Mouse (Mus musculus): ENCODE measurements around the gene Tbc1d1. TPM values are rescaled to one million over a fixed set of nuclear protein-coding genes. Genes with fewer than 3 reads are reported as not detected.

The Tbc1d1 gene
- polyA plus RNA-seq, 1 experiment: 2.8 TPM

DNA sequence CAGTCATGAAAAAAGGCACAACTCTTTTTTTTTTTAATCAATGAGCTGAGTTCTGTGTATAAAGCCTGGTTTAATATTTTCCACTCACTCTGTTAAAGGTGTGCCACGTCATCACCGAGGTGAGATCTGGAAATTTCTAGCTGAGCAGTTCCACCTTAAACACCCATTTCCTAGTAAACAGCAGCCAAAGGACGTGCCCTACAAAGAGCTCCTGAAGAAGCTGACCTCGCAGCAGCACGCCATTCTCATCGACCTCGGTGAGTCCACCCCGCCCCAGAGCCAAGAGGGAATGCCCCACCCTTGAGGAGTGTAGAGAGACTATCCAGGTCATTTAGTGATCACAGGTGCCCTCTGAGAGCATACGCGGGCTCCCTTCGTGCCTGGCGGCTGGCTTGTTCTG lies 168.2 kb downstream of the Tbc1d1 start:
- TF ChIP-seq GATA1 (IDR thresholded peaks at IDR 0.05; ENCODE audit: low read length): no peak

DNA sequence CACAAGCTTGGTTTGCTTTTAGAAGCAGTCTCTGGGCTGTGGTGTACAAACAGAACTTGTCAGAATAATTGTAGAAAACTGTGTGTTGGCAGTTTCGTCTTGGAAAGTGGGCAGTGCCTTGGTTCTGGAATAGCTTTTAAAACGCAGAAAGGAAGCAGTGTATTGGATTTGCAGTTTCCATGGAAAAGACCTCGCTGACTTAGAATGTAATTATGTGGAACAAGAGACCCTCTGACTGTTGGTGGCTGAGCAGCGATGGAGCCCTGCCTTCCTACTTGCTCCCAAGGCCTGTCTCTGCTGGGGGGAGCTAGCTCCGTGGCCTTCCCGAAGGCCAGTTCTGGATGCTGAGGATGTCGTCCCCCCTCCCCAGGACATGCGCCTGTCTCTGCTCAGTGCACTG lies 168.8 kb downstream of the Tbc1d1 start:
- TF ChIP-seq GATA1 (IDR thresholded peaks at IDR 0.05; ENCODE audit: low read length): no peak

DNA sequence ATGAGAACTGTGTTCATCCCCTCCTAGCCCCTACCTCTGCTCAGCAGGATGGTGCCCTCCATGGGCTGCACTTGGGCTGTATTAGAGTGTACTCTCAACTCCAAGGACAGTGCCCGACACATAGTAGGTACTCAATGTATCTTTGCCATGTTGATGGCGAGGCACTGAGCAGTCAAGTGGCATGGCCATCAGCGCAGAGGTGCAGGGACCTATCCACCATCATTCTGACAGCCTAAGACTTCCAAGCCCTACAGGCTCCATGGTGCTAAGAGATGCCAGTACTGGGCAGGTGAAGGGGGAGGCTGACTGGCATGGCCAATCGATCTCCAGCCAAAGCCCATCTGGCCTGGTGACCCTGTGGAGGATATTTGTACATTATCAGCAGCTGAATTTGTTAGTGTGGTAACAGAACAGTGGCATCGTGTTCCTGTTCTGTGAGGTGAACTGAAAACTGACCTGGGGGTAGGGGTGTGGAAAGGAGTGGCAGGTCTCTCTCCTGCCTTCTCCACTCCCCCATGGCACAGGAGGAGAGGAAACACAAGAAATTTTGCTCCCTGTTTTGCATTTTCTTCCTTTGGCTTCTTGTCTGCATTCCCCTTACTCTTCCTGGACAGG lies 169.7 kb downstream of the Tbc1d1 start:
- TF ChIP-seq GATA1 (IDR thresholded peaks at IDR 0.05; ENCODE audit: low read length): no peak

DNA sequence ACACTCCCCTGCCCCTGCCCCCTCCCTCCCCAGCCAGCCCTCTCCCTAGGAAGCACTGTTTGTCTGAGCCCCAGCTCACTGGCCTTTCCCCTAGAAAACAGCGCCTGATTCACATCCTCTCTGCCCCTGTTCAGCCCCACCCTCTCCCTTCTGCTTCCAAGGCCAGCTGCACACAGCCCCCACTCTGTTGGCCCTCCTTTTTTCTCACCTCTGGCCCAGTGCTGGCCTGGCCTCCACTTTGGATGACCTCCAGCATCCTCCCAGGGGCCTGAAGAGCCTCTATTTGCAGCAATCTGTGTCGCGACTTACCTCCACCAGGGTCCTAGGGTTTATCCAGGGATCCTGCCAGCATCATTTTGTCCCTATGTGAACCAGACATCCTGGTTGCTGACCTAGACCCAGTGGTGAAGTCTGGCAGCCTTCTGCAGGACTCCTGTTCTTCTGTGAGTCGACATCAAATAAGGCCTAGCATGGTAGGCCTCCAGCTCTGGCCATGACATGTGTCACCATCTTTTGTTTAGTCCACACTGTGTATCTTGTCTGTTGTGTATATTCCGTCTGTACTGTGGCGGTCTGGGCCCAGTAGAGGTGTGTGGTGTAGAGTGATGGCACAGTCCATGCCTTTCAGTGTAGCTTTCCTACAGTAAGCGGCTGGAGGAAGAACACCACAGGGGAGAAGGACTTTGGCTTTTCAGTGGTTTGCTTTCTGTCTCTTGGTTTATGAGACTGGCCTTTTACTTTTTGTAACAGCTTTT lies 170.5 kb downstream of the Tbc1d1 start:
- TF ChIP-seq GATA1 (IDR thresholded peaks at IDR 0.05; ENCODE audit: low read length): no peak

DNA sequence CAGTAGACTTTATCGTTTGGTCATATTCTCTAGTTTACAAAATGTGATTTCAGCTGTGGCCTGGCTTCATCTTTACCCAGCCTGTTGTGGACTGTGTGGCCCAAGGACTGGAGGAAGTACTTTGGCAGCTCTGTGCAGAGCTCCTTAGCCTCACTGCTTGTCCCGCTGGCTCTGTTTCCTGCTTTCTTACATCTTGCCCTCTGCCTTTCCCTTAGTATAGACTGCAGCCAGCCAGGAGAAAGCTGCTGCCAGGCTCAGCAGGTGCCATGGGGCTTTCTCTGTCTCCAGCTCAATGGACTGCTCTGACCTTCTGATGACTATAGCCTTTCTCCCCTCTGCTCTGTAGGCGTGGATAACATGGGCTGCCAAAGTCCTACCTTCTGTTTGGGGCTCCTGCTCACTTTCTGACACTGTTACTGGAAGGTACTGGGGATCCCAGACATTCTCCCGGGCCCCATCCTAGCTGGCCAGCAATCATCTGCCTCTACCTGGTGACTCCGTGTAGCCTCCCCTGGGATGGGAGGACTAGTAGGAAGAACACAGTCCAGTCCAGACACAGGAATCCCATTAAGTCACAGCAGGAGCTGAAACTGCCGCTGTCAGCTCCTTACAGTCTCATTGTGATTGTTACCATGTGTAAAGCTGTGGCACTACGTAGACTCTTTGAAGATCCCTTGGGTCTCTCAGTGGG lies 171.3 kb downstream of the Tbc1d1 start:
- no peak for TF ChIP-seq GATA1 (IDR thresholded peaks at IDR 0.05; ENCODE audit: low read length)

DNA sequence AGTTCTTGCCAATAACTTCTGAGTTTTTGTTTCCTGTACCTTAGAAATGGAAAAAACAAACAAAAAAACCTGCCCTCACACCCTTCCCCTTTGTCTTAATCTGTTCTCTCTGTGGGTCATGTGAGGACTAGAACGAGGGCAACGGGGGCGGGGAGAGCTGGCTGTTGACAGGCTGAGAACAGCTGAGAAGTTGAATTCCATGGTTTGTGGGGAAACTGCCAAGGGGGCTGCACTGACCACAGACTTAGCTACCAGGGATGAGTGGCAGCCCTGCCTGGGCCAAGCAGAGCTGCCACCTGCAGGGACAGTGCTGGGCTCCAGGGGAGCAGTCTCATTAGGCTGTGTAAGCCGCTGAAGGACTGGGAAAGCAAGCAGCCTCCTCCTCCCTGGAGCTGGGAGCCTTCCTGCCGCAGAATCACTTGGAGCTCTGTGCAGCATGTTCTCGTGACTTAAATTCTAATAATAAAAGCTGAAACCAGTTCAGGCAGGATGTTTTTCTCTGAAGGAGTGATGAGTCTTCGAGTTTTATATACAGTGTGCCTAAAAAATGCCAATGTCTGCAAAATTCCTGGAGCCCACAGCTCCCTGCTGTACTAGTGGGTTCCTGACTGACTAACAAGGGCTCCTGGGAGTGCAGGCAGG lies 180.8 kb downstream of the Tbc1d1 start:
- no peak for TF ChIP-seq GATA1 (IDR thresholded peaks at IDR 0.05; ENCODE audit: low read length)

DNA sequence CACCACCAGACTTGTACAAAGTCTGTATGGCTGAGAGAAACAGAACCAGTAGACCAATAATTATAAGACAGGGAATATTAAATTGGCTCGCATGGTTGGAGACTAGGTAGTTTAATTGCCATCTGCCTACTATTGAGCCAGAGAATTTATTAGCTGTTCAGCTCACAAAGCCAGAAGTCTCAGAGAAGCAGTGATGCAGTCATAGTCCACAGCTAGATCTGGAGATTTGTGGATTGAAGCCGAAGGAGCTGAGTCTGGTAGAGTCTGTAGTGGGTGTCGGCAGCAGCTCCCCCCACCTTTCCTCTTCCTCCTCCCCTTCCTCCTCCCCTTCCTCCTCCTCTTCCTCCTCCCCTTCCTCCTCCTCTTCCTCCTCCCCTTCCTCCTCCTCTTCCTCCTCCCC lies 184.3 kb downstream of the Tbc1d1 start:
- TF ChIP-seq GATA1 (IDR thresholded peaks at IDR 0.05; ENCODE audit: low read length): no peak

DNA sequence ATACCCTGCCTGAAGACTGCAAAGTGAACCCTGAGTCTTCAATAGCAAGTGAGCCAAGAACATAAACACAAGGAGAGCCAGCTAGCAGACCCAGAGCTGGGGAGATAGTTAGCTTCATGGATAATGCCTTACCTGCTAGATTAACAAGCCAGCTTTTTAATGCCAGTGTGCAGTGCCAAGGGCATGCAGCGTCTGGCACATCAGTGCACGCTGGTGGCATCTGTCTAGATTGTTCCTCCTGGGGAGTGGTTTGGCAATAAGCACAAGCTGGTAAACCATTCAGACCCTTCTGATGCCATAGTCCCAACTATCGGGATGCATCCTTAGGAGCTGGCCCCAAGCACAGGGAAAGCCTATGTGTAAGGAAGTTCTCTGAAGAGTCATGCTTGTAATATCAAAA lies 185.6 kb downstream of the Tbc1d1 start:
- TF ChIP-seq GATA1 (IDR thresholded peaks at IDR 0.05; ENCODE audit: low read length): no peak

DNA sequence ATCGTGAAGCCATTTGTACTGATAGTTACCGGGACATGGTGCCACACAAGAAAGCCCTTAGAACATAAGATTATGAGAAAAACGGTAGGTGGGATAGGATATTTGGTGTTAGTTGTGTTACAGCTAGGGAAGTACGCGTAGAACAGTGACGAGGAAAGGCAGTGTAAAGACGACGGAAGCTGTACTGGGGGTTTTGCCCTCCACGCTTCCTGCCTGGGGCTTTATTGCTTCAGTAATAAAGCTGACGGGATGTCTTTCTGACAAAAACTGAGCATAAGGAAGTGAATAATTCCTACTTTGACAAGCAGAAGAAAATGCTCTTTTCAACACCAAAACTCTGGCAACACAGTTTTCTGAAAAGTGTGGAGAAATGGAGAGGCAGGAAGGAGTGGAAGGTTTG lies 186.0 kb downstream of the Tbc1d1 start:
- no peak for TF ChIP-seq GATA1 (IDR thresholded peaks at IDR 0.05; ENCODE audit: low read length)

DNA sequence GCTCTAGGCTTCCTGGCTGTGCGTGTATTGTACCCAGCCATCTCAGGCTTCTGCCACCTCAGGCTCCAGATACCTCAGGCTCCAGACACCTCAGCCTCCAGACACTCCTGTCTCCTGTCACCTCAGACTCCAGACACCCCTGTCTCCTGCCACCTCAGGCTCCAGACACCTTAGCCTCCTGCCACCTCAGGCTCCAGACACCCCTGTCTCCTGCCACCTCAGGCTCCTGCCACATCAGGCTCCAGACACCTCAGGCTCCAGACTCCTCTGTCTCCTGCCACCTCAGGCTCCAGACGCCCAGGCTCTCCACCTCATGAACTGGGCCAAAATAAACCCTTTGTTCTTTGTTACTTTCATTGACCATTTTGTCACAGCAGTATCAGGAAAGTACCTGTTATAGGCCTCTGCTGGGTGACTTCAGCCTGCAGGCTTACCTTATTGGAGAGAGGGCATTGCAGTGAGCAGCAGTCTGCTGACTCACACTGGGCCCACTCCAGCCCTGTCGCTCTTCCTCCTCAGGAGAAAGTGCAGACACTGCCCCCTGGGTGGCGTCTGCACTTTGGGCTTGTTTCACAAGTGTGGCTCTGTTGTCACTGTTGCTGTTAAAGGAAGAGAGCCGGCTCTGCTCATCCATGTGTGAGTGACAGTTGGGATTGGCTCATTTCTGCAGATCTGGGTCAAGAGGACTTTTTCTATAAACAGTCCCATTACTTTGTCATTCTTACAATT lies 188.0 kb downstream of the Tbc1d1 start:
- TF ChIP-seq GATA1 (IDR thresholded peaks at IDR 0.05; ENCODE audit: low read length): no peak

DNA sequence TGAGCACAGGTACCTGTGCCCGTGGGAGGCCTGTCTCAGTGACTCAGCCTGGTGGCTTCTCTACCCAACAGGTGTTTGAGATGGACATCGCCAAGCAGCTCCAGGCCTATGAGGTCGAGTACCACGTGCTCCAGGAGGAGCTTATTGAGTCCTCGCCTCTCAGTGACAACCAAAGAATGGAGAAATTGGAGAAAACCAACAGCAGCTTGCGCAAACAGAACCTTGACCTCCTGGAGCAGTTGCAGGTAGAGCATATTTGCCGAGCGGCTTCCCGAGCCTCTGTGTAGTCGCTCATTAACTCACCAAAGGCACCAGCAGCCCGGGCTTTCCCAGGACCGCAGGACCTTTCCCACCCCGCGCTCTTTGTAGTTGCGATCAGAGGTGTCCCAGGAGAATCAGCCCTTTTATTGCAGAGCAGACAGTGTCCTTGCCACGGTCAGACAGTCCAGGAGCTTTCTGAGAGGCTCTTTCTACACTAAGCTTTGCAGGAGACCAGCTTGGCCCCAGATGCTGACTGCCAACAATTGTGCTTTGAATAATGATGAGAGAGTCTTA lies 189.2 kb downstream of the Tbc1d1 start:
- no peak for TF ChIP-seq GATA1 (IDR thresholded peaks at IDR 0.05; ENCODE audit: low read length)

DNA sequence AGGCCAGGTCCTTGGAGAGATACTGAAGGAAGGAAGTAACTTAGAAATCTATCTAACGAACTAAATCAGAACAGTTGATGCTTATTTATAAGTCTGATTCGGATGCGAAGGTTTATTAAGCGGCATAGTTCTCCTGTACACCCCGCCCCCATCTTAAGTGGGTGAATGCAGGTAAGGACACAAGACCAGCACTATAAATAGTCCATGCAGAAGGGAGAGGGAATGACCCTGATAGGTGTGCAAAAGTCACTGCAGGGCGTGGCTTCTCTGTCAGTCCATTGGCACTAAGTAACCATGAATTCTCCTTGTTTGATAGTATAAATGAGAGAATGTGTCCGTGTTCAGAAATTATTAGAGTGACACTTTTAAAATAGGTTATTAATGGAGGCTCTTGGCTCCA lies 189.7 kb downstream of the Tbc1d1 start:
- TF ChIP-seq GATA1 (IDR thresholded peaks at IDR 0.05; ENCODE audit: low read length): no peak

DNA sequence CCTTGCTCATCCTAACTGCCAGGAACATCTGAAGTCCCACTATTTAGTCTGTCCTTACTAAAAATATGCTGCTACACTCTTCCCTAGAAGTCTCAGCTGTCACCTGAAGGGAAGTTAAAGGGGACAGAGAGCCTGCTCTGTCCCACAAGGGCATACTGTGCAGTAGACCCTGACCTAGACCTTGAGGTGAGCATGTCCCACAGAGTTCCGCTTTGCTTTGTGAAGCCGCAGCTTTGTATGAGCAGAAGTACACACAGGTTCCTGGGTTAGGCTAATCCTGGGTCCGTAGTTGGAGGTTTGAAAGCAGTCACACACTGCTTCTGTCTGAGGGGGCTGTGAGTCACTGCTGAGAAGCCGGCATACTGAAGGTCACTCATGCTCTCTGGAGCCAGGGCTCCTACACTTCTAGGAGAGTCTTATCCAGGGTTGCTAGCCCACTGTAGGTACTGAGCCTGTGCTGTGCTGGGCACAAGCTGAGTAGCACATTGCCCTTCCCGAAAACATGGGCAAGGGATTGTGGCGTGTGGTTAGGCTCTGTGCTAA lies 190.3 kb downstream of the Tbc1d1 start:
- no peak for TF ChIP-seq GATA1 (IDR thresholded peaks at IDR 0.05; ENCODE audit: low read length)

DNA sequence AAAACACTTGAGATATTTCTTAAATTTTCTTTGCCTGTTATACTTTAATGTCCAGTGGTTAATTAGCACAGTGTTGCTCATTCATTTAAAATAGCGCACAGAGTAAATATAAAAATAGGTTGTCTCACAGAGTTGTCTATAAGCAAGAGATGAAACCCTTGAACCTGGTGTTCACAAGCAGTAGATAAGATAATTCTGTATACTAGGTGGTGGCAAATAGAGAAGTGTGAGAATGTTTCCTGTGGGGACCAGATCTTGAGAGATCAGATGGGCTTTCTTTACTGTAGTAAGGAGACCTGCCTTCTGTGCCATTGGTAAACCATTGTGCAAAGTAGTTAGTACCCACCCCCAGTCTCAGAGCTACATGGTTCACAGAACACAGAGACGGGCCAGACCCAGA lies 192.1 kb downstream of the Tbc1d1 start:
- TF ChIP-seq GATA1 (IDR thresholded peaks at IDR 0.05; ENCODE audit: low read length): no peak

DNA sequence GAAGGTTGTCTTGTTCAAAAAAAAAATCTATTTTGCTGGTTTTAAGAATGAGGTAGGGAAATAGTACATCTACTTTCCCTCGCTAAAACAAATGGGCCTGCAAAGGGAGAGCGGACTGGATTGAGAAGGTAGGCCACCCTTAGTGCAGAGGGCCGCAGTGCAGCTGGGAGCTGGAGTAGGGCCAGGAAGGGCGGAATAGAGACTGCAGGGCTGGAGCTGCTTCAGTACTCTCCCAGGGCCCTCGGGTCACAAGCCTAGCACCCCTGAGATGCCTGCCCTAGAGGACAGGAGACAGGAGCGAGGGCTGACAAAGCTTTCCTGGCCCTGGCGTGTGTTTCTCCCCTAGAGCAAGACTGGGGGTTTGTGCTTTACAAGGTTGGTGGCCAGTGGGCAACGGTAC lies 192.7 kb downstream of the Tbc1d1 start:
- no peak for TF ChIP-seq GATA1 (IDR thresholded peaks at IDR 0.05; ENCODE audit: low read length)
